Mouse (Mus musculus) frontal cortex, postnatal 14 days (tissue): ENCODE data around the gene Ulbp1.
"Not testable (repeated sequence)": the region's sequence is repeated elsewhere in the genome, so short reads cannot be mapped to it uniquely, and the experiment has no call there.

Experiments used
- DNase-seq, 2 experiments: peaks; one replicate each; pipeline ENCODE4 v3.0.0; 2022; ENCODE audit warnings: low spot score in 2 of 2

Ulbp1 gene

GRCm38 (mm10) chr10:7473197-7473889, at the start of gene Ulbp1:
Ulbp1 (minus strand) TSS chr10:7473638.
- DNase-seq, result no peak

- DNase-seq, result not testable (repeated sequence)
Observed at GRCm38 (mm10) chr10:7498180-7498579, 24.7 kb upstream of the Ulbp1 start.

- DNase-seq, result not testable (repeated sequence)
Observed at GRCm38 (mm10) chr10:7492384-7492783, 18.9 kb upstream of the Ulbp1 start.

- no peak for DNase-seq
Observed at GRCm38 (mm10) chr10:7483650-7484049, 10.2 kb upstream of the Ulbp1 start.

GRCm38 (mm10) chr10:7474225-7474624, 787 bp upstream of the Ulbp1 start:
- DNase-seq, result not testable (repeated sequence)

GRCm38 (mm10) chr10:7471664-7472063, 1.8 kb downstream of the Ulbp1 start:
- no peak for DNase-seq

GRCm38 (mm10) chr10:7470457-7470856, 3.0 kb downstream of the Ulbp1 start:
- no peak for DNase-seq

GRCm38 (mm10) chr10:7469716-7470414, 3.6 kb downstream of the Ulbp1 start:
- DNase-seq, result peak; percentile 29 to 68

- DNase-seq, result no peak
Observed at GRCm38 (mm10) chr10:7462006-7462405, 11.4 kb downstream of the Ulbp1 start.

- no peak for DNase-seq
Observed at GRCm38 (mm10) chr10:7438928-7439327, 34.5 kb downstream of the Ulbp1 start.

GRCm38 (mm10) chr10:7393143-7394035, 80.0 kb downstream of the Ulbp1 start:
- no peak for DNase-seq

- DNase-seq, result no peak
Observed at GRCm38 (mm10) chr10:7391935-7392930, 81.2 kb downstream of the Ulbp1 start.

GRCm38 (mm10) chr10:7391561-7391934, 81.9 kb downstream of the Ulbp1 start:
- no peak for DNase-seq

GRCm38 (mm10) chr10:7391108-7391507, 82.3 kb downstream of the Ulbp1 start:
- no peak for DNase-seq
